Mouse (Mus musculus) activated CD4-positive, CD25-positive, alpha-beta regulatory T cell, adult 4 months (primary cell): ENCODE measurements around the gene Rragd. TPM values are rescaled to one million over a fixed set of nuclear protein-coding genes. Genes with fewer than 3 reads are reported as not detected.
"Not testable (repeated sequence)": the region's sequence is repeated elsewhere in the genome, so short reads cannot be mapped to it uniquely, and the experiment has no call there.

Experiments
- ATAC-seq: one replicate; pipeline ENCODE4 v1.8.0; 2017
- polyA plus RNA-seq, 2 experiments: library from polyadenylated mRNA; unstranded; fragments of 100-300 nt; shearing (Covaris generic); gene quantifications; one replicate each; pipeline ENCODE4 v1.2.1; 2017

Rragd gene
- polyA plus RNA-seq, result 1 to 10 TPM; 4.2 to 4.3 TPM

GRCm38 (mm10) chr4:32982716-32983175, at the start of gene Rragd:
Rragd (plus strand) TSS chr4:32983037.
- ATAC-seq, result peak; percentile 29

GRCm38 (mm10) chr4:32936762-32937341, 46.0 kb upstream of the Rragd start:
- no peak for ATAC-seq

- ATAC-seq, result no peak
These were observed 43.3 kb upstream of the Rragd start for GRCm38 (mm10) chr4:32939521-32939920.

GRCm38 (mm10) chr4:32939964-32940363, 42.9 kb upstream of the Rragd start:
- no peak for ATAC-seq

GRCm38 (mm10) chr4:32940984-32941383, 41.9 kb upstream of the Rragd start:
- ATAC-seq, result no peak

- no peak for ATAC-seq
These were observed 35.2 kb upstream of the Rragd start for GRCm38 (mm10) chr4:32947631-32948030.

GRCm38 (mm10) chr4:32948696-32949095, 34.1 kb upstream of the Rragd start:
- ATAC-seq, result no peak

GRCm38 (mm10) chr4:32950356-32951034, 32.3 kb upstream of the Rragd start, which contains the start of gene Ankrd6:
Ankrd6 (minus strand) TSS chr4:32950841.
- ATAC-seq, result peak; percentile 83

- ATAC-seq, result no peak
These were observed 31.5 kb upstream of the Rragd start for GRCm38 (mm10) chr4:32951035-32951940.

- ATAC-seq, result no peak
These were observed 30.2 kb upstream of the Rragd start for GRCm38 (mm10) chr4:32952681-32953080.

GRCm38 (mm10) chr4:32956423-32956822, 26.4 kb upstream of the Rragd start:
- no peak for ATAC-seq

- ATAC-seq, result peak; percentile 40
These were observed 21.4 kb upstream of the Rragd start for GRCm38 (mm10) chr4:32961394-32961793.

- not testable (repeated sequence) for ATAC-seq
These were observed 18.2 kb upstream of the Rragd start for GRCm38 (mm10) chr4:32964619-32965018.

GRCm38 (mm10) chr4:32977331-32977730, 5.5 kb upstream of the Rragd start:
- no peak for ATAC-seq

- no peak for ATAC-seq
These were observed 2.8 kb upstream of the Rragd start for GRCm38 (mm10) chr4:32980061-32980460.

GRCm38 (mm10) chr4:32981617-32982016, 1.2 kb upstream of the Rragd start:
- ATAC-seq, result no peak

GRCm38 (mm10) chr4:32982041-32982715, 659 bp upstream of the Rragd start:
- no peak for ATAC-seq

- peak; percentile 50 for ATAC-seq
These were observed 629 bp downstream of the Rragd start for GRCm38 (mm10) chr4:32983176-32984155.

- ATAC-seq, result no peak
These were observed 1.4 kb downstream of the Rragd start for GRCm38 (mm10) chr4:32984242-32984641.

GRCm38 (mm10) chr4:32984801-32985675, 2.2 kb downstream of the Rragd start:
- no peak for ATAC-seq
